Mouse (Mus musculus) liver, embryonic 14.5 days (tissue): ENCODE data around the gene Trmt10a. TPM values are rescaled to one million over a fixed set of nuclear protein-coding genes. Genes with fewer than 3 reads are reported as not detected.

Experiments
- ATAC-seq: fragments of 200-750 bp; cut with Nextera tagmentation; 2 replicates; pipeline ENCODE4 v1.8.0; 2017; ENCODE audit warnings: moderate number of reproducible peaks, mild to moderate bottlenecking, moderate library complexity; ENCODE audit not compliant: insufficient read depth
- DNase-seq, 3 experiments: peaks; one replicate each; pipeline ENCODE4 v3.0.0-alpha.2; 2012 to 2013; ENCODE audit warnings: low read depth in 3 of 3, low spot score in 3 of 3
- H3K27ac ChIP-seq: fragments of 300-500 bp; sonication (generic); 2 replicates; pipeline ENCODE4 v1.5.1; 2014; ENCODE audit warnings: moderate library complexity, mild to moderate bottlenecking, control low read depth, inconsistent platforms
- H3K27me3 ChIP-seq: fragments of 300-500 bp; sonication (generic); 2 replicates; pipeline ENCODE4 v1.6.1; 2014; ENCODE audit warnings: mild to moderate bottlenecking, low read length, moderate library complexity; ENCODE audit not compliant: control insufficient read depth, insufficient read depth
- H3K36me3 ChIP-seq: fragments of 300-500 bp; sonication (generic); replicated peaks from 2 replicates; pipeline ENCODE4 v1.6.1; 2014; ENCODE audit warnings: low read depth; ENCODE audit not compliant: control insufficient read depth, insufficient read depth
- H3K4me1 ChIP-seq, 2 experiments: fragments of 200-500 bp in 1 of 2; fragments of 300-500 bp in 1 of 2; sonication (generic) in 1 of 2; replicated peaks; 2 replicates each; pipeline ENCODE4 v1.6.1; 2012 to 2014; ENCODE audit warnings: antibody characterized with exemption in 1 of 2, inconsistent platforms in 1 of 2, low read length in 1 of 2; ENCODE audit not compliant: control insufficient read depth in 2 of 2, insufficient read depth in 2 of 2
- H3K4me2 ChIP-seq: fragments of 300-500 bp; sonication (generic); 2 replicates; pipeline ENCODE4 v1.6.1; 2014; ENCODE audit warnings: low read depth, mild to moderate bottlenecking, control low read depth, moderate library complexity
- H3K4me3 ChIP-seq, 2 experiments: fragments of 200-500 bp in 1 of 2; fragments of 300-500 bp in 1 of 2; sonication (generic) in 1 of 2; 2 replicates each; pipeline ENCODE4 v1.5.1; 2012 to 2014; ENCODE audit warnings: low read depth in 2 of 2, low read length in 2 of 2, mild to moderate bottlenecking in 2 of 2, control low read depth in 1 of 2, inconsistent platforms in 1 of 2, moderate library complexity in 1 of 2; ENCODE audit not compliant: insufficient read depth in 1 of 2
- H3K9ac ChIP-seq: fragments of 300-500 bp; sonication (generic); replicated peaks from 2 replicates; pipeline ENCODE4 v1.6.1; 2014; ENCODE audit warnings: mild to moderate bottlenecking, control low read depth, moderate library complexity
- H3K9me3 ChIP-seq: fragments of 300-500 bp; sonication (generic); 2 replicates; pipeline ENCODE4 v1.6.1; 2016; ENCODE audit warnings: low read length, mixed read lengths; ENCODE audit not compliant: control insufficient read depth
- CTCF ChIP-seq: IDR thresholded peaks from 2 replicates; pipeline ENCODE4 v1.5.1; 2016; ENCODE audit warnings: antibody characterized with exemption, low read depth, control low read depth
- EP300 ChIP-seq: IDR thresholded peaks from 2 replicates; pipeline ENCODE4 v1.6.1; 2016; ENCODE audit warnings: antibody characterized with exemption, low read depth
- WGBS: fragments of 180-500 bp; shearing (Covaris S2); extraction: QIAGEN DNeasy Blood & Tissue Kit; methylation state at CpG from one replicate; pipeline ENCODE4 v1.1.7; 2014; ENCODE audit not compliant: insufficient replicate concordance; 5-methylcytosine and 5-hydroxymethylcytosine counted together
- polyA plus RNA-seq, 2 experiments: library from polyadenylated mRNA; depleted of rRNA in 1 of 2; stranded (reverse) in 1 of 2; unstranded in 1 of 2; fragments of >200 nt; fragmentation: Nextera tagmentation in 1 of 2; extraction: Ambion mirVana in 1 of 2; gene quantifications; 2 replicates each; pipeline versions ENCODE4 v1.2.1 to v1.2.3; 2012 to 2014

Trmt10a gene
- polyA plus RNA-seq (2012; rRNA removed) = 2.0 and 3.3 TPM in 2 replicates
- polyA plus RNA-seq (2014; fragmentation: Nextera tagmentation; extraction: Ambion mirVana) = 5.2 and 5.6 TPM in 2 replicates

DNA sequence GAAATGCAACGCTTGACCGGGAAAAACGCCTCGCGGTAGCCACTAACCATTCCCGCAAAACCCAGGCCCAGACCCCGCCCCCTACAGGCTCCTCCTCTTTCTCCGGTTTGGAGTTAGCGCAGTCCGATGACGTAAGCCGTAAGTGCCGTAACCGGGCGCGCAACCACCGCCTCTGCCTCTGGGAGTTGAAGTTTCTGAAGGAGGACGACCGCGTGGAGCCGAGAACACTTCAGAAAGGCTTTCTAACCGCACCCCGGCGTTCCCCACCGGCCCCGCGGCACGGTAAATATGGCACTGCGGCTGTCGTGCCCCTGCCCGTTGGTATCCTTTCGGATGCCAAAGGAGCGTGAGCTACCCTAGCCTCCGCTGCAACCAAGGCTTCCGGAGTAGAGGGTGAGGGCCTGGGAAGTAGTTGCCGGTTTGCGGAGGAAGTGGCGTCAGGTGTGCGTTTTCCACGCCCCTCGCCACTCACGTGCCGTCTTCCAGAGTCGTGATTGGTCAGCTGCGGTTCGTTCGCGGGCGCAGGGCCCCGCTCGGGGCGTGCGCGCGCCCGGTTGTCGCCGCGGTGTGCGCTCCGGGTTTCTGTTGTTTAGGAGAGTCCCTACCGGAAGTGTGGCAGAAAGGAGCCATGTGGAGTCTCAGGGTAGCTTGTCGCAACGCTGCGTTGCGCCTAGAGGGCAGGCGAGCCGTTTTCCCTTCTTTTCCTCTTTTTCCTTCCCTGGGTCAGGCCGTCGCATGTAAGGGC lies at the start of gene Trmt10a:
Gene Trmt10a (plus strand): TSS at position 134 of the 745 bp plus-strand sequence.
- no peaks in the 10 kb centered on the region for H3K27me3 ChIP-seq
- under 1% methylated on average over 70 of the region's 70 CpGs for WGBS
- TF ChIP-seq CTCF = peak; percentile 47; the same call in 1 of the 2 replicates
- TF ChIP-seq EP300 = no peak
- H3K4me3 ChIP-seq = peak within 1 kb of the TSS; percentile 85 to 94
- H3K4me1 ChIP-seq = peaks cover 5% of the 10 kb centered on the region in 2 experiments
- peak within 1 kb of the TSS; percentile 86 for H3K27ac ChIP-seq
- H3K36me3 ChIP-seq = no peaks in the 10 kb centered on the region
- peak; percentile 95 for ATAC-seq
- peak; percentile 92 to 95 (median 94) for DNase-seq
- peak within 1 kb of the TSS; percentile 86 for H3K4me2 ChIP-seq
- peak within 1 kb of the TSS; percentile 92 for H3K9ac ChIP-seq
- no peaks in the 10 kb centered on the region for H3K9me3 ChIP-seq

DNA sequence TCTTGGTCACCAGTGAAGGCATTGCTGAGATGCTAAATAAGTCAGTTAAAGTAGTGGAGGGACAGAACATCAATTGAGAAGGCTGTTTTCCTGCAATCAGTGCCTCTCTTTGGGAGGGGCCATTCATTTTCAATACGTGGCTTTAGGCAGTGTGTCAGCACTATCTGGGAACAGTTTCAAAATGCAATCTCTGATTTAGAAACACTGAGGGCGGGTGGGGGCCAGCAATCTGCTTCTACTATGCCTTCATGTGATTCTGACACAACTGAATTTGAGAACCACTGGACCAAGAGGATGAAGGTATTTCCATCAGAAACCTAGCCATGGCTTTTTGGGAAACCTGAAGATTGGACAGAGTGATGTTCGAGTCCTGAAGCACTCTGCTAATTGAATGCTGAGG lies 47.9 kb upstream of the Trmt10a start:
- no peaks in the 10 kb centered on the region for H3K36me3 ChIP-seq
- H3K9me3 ChIP-seq = no peaks in the 10 kb centered on the region
- DNase-seq (no peak), ATAC-seq (no peak)
- TF ChIP-seq EP300 = no peak
- TF ChIP-seq CTCF = no peak
- no peak overlapping the region for H3K4me3 ChIP-seq
- H3K27me3 ChIP-seq = no peaks in the 10 kb centered on the region
- no peak overlapping the region for H3K4me2 ChIP-seq
- no peak overlapping the region for H3K9ac ChIP-seq
- WGBS = 47% methylated on average over 3 of the region's 3 CpGs
- H3K27ac ChIP-seq = no peak overlapping the region
- no peaks in the 10 kb centered on the region for H3K4me1 ChIP-seq

DNA sequence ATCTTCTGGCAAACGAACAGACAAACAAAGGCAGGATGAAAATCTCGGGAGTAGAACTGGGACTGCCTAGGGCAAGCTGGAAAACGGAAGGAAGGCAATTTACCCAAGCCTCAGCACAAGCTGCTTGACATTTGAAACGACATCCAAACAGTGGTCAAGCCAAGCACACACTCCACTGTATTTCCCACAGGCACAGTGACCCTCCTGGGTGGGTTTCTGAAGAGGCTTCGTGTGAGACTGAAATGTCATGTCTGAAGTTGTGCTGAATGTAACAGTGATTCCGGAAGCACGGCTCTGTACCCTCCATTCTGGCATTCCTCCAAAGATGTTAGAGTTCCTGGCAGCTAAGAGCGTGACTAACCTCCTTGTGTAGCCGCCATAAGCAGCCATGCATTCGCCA lies 47.5 kb upstream of the Trmt10a start:
- no peak overlapping the region for H3K4me2 ChIP-seq
- no peaks in the 10 kb centered on the region for H3K9me3 ChIP-seq
- DNase-seq = no peak
- no peaks in the 10 kb centered on the region for H3K36me3 ChIP-seq
- WGBS = 59% methylated on average over 10 of the region's 10 CpGs
- H3K27me3 ChIP-seq = no peaks in the 10 kb centered on the region
- no peak overlapping the region for H3K27ac ChIP-seq
- H3K4me3 ChIP-seq = no peak overlapping the region
- no peak for ATAC-seq
- H3K9ac ChIP-seq = no peak overlapping the region
- no peak for TF ChIP-seq CTCF
- no peak for TF ChIP-seq EP300
- H3K4me1 ChIP-seq = no peaks in the 10 kb centered on the region

DNA sequence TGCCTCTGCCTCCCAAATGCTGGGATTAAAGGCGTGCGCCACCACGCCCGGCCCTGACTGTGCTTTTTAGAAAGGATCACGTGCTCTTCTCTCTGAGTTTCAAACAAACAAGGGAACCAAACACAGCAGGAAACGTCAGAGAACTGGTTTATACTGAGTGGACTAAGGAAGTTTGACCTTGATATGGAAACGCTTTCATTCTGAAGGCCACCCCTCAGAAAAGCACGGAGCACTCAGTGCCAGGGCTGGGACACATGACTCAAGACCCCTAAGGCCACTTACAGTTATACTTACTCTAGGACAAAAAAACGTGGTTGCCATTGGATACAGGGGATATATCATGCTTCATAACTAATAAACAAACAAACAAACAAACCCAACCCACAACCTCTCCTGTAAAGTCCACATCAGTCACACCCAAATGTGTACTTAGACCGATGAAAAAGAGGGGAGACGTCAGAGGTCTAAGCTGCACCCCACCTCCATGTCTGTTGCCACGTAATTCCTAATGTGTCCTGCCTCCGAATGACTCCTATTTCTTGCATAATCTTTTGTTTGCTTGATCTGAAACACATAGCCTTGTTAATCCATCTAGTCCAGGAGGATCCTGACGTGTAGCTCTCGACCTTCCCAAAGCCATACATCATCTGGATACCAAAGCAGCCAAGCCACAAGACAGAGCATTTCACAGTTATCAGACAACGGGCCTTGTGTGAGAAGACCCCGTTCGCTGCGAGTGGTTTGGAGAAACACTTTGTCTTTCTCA lies 46.8 kb upstream of the Trmt10a start:
- H3K27ac ChIP-seq = no peak overlapping the region
- no peak overlapping the region for H3K4me2 ChIP-seq
- no peak for DNase-seq
- no peak for ATAC-seq
- no peaks in the 10 kb centered on the region for H3K9me3 ChIP-seq
- H3K4me3 ChIP-seq = no peak overlapping the region
- no peak overlapping the region for H3K9ac ChIP-seq
- no peaks in the 10 kb centered on the region for H3K4me1 ChIP-seq
- TF ChIP-seq EP300 (no peak), CTCF (no peak)
- WGBS = 71% methylated on average over 19 of the region's 19 CpGs
- no peaks in the 10 kb centered on the region for H3K27me3 ChIP-seq
- no peaks in the 10 kb centered on the region for H3K36me3 ChIP-seq

DNA sequence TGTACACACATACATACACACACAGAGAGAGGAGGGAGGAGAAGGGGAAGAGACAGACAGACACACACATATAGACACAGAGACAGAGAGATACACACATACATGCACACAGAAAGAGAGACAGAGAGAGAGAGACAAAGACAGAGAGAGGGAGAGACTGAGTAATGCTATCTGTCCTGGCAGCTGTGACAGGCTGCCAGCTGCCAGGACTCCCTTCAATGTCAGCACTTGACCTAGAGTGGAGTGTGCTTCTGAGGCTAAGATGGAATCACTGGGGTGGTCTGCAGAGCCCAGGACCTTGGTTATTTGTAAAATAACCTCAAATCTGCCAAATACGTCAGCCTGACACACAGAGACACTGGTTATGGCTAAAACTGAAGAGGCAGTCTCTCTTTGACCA lies 45.5 kb upstream of the Trmt10a start:
- no peak overlapping the region for H3K4me2 ChIP-seq
- H3K27ac ChIP-seq = no peak overlapping the region
- H3K27me3 ChIP-seq = no peaks in the 10 kb centered on the region
- no peaks in the 10 kb centered on the region for H3K36me3 ChIP-seq
- DNase-seq = no peak
- H3K4me3 ChIP-seq = no peak overlapping the region
- H3K9me3 ChIP-seq = no peaks in the 10 kb centered on the region
- no peaks in the 10 kb centered on the region for H3K4me1 ChIP-seq
- no peak overlapping the region for H3K9ac ChIP-seq
- no peak for ATAC-seq
- no peak for TF ChIP-seq CTCF
- no peak for TF ChIP-seq EP300
- 51% methylated on average over 1 of the region's 1 CpGs for WGBS
